Mouse (Mus musculus): Measurements from ENCODE around the gene Foxk1. TPM values are rescaled to one million over a fixed set of nuclear protein-coding genes. Genes with fewer than 3 reads are reported as not detected.

The Foxk1 gene
- 10 to 100 TPM; 17.5 to 19.1 TPM for total RNA-seq (2021)
- long read RNA-seq, experiment 1, full-length matches to known transcripts, result 1 of 5 reads
- long read RNA-seq, experiment 1, partial matches to known transcripts, result 1 of 5 reads
- long read RNA-seq, experiment 1, other reads (novel, unspliced or antisense), result 3 of 5 reads
- long read RNA-seq, experiment 2, full-length matches to known transcripts, result 3 of 4 reads
- long read RNA-seq, experiment 2, partial matches to known transcripts, result 0 of 4 reads
- long read RNA-seq, experiment 2, other reads (novel, unspliced or antisense), result 1 of 4 reads

DNA sequence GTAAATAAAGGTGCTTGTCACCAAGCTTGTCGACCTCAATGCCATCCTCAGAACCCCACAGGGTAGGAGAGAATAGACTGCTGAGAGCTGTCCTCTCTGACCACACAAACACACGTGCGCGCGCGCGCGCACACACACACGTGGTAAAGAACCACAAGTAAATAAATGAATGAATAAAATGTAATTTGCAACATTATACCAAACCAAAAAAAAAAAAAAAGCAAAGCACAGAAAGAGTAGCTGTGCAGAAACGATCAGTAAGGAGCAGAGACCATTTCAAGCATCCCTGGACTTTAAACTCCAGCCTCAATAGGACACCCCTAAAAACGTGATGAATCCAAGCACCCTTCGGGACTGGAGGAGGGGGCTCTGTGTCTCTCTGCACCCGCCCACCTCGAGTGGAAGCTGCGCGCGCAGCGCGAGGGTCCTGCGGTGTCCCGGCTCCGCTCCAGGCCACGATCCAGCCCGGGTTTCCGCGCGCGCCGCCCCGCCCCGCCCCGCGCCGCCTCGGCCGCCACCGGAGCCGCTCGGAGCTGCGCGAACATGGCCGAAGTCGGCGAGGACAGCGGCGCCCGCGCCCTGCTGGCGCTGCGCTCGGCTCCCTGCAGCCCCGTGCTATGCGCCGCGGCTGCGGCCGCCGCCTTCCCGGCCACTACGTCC is at the start of gene Foxk1:
TSS of gene Foxk1 (plus strand) at position 517 of the 660 bp plus-strand sequence.
- peak; percentile 96 for DNase-seq

DNA sequence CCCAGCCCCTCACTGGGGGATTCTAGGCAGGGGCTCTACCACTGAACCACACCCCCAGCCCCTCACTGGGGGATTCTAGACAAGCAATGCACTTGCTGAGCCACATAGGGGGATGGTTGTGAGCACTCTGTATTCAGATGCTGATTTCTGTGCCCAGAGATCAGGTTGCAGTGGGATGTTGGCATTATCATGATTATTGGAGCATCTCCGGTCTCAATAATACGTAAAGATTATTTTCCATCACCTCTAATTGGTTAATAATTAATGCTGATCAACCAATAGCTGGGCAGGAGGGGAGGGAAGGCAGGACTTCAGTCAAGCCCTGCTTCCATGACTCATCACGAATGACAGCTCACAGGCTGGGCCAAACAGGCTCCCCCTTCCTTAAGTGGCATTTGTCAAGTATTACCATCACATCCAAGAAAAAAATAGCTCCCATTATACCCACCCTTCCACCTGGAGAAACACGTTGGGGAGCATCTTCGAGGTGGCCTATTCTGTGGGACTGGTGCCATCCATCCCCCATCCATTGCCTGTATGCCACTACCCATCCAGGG is 48.9 kb upstream of the Foxk1 start:
- DNase-seq, result no peak

DNA sequence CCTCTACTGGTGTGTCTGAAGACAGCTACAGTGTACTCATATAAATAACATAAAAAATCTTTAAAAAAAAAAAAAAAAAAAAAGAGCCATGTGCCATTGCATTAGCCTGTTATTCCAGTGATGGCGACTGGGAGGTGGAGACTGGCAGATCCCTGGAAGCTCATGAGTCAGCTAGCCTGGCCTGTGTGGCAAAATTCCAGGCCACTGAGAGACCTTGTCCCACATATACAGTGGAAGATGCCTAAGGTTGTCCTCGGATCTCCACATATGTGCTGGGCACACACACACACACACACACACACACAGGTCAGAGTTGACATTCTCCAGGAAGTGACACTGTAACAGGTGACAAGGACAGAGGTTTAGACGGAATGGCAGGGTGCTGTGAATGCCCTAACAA is 46.2 kb upstream of the Foxk1 start:
- no peak for DNase-seq

DNA sequence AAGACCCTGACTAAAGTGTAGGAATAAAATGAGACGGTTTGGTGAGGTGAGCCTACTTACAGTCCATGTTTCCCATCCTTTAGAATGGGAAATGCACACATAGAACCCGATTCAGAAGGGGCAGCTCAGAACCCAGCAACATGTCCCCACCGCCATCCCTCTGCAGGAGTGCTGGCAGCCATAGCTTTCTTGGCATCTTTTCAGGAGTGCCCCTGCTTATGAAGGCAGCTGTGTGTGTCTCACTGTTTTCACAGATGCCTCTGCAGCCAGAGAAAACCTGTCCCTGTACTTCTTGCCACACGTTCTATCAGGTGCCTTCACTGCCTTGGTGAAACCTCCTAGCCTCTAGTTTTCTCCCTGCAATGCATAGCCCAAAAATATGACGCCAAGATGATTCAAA is 40.1 kb upstream of the Foxk1 start:
- DNase-seq, result no peak

DNA sequence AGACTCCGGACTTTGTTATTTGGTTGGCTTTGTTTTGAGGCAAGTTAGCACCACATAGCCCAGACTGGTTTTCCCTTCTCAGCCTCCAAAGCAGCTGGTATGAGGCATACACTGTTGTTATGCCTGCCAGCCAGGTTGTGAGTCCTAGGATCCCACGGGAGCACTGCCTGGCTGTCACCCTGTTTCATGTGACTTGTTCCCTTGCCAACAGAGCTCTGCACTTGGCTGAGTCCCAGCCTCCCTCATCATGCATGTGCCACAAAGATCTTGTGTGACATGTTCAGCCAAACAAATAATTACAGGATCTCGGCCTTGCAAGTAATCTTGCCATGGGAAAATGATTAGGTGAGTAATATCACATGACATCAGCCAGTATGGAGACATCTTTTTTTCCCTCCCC is 38.4 kb upstream of the Foxk1 start:
- no peak for DNase-seq

DNA sequence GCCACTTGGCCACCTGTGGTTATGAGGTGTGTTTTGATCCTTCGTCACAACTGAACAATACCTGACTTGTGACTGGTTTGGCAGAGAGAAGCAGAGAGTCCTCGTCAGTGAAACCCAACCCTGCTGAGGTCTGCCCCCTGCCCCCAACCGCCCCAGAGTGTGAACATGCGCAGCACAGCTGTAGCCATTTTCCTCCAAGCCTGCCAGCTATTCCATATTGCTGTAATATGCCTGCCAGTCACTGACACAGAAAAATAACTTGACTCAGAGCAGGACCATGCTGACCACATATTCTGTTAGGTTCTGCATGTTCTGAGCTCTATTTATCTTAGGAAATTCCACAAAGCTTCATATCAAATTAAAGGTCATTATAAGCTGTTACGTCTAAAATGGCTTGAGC is 37.2 kb upstream of the Foxk1 start:
- no peak for DNase-seq

DNA sequence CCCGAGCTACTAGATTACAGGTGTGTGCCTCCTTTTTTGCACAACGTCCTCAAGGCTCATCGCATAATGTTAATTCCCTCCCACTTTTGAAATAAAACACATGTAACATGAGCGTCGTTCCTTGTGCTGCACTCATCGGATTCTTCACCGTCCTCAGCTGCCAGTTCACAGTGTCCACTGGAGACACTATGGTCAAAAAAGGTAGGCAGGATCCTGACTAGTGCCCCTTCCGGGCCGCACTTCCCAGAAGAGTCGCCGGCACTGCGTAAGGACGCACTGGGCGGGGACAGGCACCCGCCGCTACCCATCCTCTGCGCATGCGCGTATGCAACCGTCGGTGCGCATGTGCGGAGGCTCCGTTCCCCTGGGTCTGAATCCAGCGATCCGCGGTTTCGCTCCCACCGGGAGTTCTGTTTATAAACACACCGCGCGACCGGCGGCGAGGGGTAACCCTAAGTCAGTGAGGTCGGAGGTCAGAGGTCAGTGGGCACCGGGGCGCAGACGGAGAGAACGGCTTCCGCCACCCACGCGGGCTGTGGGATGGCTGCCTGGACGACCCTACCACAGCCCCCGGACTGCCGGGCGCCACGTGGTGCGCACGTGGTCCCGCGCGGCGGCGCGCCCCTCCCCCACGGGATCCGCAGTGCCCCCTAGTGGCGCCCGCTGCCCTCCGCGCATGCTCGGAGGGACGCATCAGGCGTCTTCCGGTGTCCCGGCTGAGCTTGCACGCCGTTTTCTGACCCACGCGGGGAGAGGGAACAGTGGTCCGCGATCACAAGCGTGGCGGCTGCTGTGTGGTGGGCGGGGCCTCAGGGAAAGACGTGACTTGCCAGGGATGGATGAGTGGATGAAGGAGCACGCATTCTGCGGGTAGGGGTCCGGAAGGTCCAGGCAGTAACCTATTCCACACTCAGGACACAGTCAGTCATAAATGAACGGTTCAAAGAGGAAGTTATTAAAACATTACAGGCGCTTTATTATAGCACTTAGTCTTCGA is 33.9 kb upstream of the Foxk1 start:
- peak; percentile 99 for DNase-seq

DNA sequence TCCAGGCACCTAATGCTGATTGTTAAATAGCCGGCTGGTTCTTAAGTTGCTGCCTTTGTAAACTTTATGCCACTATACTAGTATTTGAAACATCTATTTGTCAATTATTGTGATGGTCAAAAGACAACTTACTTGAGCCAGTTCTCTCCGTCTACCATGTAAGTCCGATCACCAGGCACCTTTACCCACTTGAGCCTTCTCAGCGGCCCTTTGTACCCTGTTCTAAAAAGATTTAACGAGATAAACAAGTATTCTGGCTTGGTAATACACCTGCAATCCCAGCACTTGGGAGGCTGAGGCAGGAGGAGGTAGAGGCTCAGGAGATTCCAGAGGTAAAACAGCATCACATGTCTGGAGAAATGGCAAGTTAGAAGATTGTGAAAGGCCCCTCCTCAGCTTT is 33.2 kb upstream of the Foxk1 start:
- DNase-seq, result no peak

DNA sequence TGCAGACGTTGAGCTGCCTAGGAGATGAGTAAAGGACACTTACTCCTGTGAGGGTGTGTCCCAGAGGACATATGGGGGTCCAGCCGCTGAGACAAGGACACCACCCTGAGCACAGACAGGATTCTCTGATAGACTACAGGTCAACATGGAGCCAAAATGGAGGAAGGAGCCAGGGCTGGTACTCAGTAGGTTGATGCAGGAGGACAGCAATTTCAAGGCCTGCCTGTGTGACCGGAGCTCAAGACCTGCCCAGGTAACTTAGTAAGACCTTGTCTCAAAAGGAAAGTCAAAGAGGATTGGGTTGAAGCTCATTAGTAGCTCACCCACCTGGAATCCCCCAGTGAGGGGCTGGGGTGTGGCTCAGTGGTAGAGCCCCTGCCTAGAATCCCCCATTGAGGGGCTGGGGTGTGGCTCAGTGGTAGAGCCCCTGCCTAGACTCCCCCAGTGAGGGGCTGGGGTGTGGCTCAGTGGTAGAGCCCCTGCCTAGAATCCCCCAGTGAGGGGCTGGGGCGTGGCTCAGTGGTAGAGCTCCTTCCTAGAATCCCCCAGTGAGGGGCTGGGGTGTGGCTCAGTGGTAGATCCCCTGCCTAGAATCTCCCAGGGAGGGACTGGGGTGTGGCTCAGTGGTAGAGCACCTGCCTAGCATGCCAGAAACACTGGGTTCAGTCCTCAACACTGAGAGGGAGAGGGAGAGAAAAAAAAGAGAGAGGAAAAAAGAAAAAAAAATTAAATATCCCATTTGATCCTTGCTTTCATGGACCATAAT is 30.7 kb upstream of the Foxk1 start:
- DNase-seq, result no peak

DNA sequence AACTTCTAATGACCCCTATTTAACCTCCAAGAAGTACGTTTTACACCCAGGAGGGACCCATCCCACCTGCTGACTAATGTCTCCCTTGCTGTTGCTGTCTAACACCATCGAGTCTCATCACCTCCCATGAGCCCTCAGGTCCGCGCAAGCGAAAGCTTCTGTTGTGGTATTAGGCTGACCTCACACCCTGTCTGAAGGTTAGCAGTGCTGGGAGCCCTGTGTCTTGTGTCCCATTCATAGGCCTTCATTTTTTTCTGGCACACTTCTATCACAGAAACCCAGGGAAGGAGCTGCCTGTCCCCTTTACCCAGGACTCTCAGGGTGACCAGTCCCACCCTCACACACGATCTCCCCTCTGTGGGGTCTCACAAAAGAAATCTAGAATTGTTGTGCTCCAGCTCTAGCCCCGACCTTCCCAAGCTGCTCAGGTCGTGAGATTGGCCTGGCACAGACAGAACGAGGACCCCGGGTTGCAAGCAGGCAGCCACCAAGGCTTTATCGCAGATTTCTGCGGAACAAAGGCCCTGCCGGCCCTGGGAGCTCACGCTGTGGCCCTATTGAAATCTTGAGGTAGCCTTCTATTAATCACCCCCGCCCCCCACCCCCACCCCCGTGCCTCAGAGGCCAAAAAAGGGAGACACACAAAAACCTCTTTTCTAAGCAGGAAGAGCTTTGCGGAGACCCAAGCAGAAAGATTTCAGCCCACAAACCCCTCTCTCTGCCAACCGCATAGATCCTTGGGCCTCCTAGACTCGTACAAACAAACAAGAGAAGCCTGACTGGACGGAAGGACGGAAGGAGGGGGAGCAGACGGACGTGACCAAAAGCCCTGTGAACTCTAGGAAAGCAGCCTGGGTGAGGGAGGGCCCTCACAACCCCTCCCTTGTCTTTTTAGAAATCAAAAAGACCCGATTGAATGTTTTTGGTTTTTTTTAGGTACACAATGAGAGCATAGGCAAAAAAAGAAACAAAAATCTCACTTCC is 29.8 kb upstream of the Foxk1 start:
- no peak for DNase-seq

DNA sequence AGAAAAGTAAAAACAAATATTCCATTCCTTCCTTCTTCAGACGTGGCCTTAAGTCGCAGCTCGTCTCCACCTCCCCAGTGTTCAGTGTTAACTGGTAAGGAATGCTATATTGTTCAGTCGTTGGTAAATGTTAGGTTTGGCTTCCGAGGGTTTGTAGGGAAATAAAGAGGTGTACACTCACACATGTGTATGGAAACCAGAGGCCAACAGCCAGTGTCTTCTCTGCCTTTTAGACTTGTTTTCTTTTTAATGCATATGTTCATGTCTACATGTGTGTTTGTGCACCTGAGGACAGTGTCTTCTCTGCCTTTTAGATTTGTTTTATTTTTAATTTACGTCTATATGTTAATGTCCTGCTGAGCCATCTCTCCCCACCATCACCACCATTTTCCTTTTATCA is 29.1 kb upstream of the Foxk1 start:
- no peak for DNase-seq

DNA sequence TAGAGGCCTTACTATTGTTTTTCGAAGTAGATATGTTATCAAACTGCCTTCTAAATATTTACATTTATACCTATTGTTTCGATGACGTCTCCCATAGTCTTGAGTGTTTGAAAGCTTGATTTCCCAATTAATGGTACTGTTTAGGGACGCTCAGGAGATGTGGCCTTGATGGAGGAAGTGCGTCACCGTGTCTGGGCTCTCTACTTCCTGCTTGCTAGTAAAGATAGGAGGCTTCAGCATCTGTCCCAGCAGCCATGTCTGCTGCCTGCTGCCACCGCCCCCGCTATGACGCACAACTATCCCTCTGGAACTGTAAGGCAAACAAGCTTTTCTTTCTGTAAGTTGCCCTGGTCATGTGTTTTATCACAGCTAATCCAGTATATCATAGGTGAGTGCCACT is 27.0 kb upstream of the Foxk1 start:
- no peak for DNase-seq

DNA sequence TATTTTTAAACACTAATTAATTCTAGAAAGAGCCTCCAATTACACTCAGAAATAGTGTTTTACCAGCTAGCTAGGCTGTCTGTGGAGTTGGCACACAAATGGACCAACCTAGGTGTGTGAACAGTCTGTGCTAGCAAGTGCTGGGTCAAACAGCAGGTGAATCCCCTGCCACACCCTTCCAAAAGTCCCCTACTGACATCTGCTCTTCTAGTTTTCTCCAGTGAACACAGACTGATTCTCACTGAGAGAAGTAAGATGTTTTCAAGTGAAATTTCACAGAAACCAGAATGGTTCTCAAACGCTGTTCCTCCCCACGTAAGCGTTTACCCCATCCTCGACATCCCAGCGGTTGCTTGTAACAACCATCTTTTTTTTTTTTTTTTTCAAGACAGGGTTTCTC is 25.7 kb upstream of the Foxk1 start:
- no peak for DNase-seq

DNA sequence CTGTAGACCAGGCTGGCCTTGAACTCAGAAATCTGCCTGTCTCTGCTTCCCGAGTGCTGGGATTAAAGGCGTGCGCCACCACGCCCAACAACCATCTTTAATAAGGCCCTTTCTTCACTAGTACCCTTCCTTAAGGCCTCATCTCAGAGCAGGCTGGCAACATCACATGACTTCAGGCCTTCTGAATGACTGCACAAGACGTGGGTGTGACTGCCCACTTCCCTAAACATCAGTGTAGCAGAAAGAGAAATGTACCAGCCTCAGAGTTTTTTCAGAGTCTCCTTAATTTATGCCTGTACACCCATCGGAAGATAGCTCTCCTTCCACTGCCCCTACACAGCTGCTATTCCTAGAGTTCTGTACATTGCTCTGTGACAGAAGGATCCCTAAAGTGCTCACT is 25.2 kb upstream of the Foxk1 start:
- DNase-seq, result no peak

DNA sequence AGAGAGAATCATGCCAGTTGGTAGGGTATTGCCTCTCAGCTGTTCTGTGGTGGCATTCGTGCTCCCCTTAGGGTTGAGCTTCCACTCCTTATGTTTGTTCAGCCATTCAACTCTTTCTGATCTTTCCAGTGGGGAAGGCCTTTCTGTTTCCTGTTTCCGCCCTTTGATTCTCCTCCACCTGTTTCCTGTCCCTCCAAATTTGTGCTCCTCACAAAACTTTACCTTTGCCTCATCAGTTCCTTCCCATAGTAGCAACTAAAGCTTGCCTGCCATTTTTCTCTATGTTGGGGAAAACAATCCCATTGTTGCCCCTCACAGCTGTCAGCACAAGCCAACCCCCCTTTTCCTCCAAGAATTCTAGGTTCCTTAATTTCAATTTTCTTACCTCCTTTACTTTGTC is 23.2 kb upstream of the Foxk1 start:
- DNase-seq, result no peak

DNA sequence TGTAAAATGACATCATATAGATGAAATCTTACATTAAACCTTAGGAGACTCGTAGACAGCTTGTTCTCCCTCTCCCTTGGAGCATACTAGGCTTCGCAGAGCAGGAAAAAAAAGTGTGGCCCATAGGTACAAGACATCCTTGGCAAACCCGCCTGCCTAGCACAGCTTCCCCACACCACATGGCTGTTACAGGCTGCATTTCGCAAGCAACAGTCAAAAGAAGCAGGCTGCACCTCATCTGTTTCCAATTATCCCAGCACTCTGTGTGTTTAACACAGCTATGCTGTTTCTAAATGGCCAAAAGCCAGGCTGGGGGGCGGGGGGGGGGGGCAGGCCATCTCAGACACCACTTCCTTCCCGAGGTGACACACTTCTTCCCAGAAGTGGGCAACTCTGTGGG is 20.8 kb upstream of the Foxk1 start:
- DNase-seq, result no peak

DNA sequence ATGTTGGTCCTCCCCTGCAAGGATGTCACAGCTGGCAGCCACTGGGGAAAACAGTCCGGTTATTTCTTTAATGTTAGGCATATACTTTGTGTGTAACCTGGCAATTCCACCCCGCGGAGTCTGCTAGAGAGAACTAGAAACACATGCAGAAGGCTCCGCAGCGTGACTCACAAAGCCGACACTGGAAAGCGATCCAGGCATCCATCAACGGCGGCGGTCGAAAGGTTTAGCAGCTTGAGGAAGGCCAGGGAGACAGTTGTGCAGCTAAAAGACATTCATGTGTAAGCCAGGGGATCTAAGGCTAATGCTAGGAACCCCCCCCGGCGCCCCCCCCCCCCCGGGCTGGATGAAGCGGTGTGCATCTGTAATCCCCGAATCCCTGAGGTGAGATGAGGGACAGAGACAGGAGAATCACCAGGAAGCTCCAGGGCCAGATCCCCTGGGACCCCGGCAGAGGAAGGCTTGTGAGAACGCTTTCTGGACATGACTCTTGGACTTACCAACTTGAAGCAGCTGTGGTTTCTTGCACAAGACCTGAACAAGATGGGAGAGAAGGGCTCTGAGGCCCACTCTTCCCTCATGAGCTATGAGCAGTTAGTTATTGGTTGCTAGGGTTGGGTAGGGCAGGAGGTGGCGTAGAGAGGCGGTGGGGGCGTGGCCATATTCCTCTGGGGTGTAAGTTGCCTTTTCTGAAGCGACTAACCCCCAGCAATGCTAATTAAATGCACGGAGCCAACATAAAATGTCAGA is 16.2 kb upstream of the Foxk1 start:
- DNase-seq, result peak; percentile 58

DNA sequence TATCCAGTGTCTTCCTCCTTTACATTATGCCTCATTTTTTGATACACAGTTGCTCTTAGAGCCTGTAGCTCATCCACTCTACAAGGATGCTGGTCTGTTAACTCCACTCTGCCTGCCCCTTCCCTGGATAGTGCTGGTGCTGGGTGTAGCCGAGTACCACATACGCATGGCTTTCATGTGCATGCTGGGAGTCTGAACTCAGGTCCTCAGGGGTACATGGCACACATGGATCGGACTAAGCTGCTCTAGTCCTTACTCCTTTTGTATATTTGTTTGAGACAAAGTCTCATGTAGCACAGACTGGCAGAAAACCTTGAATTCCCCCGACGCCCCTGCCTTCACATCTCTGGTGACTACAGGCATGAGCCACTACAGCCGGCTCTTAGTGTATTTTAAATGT is 15.0 kb upstream of the Foxk1 start:
- no peak for DNase-seq

DNA sequence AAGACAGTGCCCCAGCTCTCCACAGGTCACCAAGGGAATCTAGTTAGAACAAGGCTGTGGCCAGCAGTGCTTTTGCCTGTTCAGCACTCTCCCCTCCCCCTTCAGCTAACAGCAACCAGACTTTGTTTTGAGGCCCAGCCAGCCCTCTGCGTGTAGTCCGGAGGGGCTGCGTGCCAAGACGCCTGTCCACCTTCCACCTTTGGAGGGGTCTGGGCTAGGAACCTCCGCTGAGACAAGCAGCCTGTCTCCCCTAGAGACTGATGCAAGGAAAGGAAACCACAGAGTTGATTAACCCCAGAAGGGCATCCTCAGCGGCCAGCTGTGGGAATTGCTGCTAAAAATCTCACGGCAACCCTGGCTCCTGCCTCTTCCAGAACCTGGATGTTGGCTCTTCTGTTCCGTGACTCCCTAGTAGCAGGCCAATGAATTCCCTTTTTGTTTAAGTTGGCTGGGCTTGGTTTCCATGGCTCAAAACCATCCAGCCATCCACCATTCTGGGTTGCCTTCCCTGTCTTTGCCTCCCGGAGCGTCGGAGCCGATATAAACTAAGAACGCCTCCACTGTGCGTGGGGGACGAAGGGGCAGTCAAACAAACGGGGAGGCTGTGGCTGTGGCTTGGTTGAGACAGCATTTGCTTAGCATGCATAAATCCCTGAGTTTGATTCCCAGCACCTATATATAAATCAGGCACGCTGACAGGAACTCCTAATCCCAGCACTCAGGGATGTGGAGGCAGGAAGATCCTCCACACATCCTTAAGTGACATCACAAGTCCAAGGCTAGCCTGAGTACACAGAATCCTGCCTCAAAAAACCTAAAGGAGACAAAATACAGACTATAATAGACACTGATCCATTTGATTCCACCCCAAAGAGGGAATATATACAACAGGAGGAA is 14.3 kb upstream of the Foxk1 start:
- DNase-seq, result peak; percentile 28
